ENCODE assay signal across 17 mouse cellular contexts in genomic region chr4:21780816-21781726, GRCm38 (mm10). TPM values are rescaled to one million over a fixed set of nuclear protein-coding genes. Genes with fewer than 3 reads are reported as not detected.
DNase-seq lines count a peak whose midpoint lies in the region; ATAC-seq and TF ChIP-seq lines count a peak whose summit lies in the region.
"Had no signal": no experiment of that assay in that cellular context is flagged by ENCODE, and none has a peak within 500 bp of the region (broad histone marks: within the 10 kb centered on the region; RNA-seq: fewer than 3 reads in every experiment).

No protein-coding gene starts in this region.

- TF ChIP-seq CTCF in liver, adult 2 months (IDR thresholded peaks at IDR 0.05; ENCODE audit: low read depth, low read length) = no peak

- WGBS in heart, embryonic 11.5 days (ENCODE audit: insufficient replicate concordance) = 90% methylated on average over 12 of the region's 12 CpGs
- WGBS in liver, adult 2 months = 81% methylated on average over 12 of the region's 12 CpGs
- 85% methylated on average over 12 of the region's 12 CpGs for WGBS in stomach, embryonic 15.5 days
- WGBS in hindbrain, embryonic 10.5 days = 96% methylated on average over 12 of the region's 12 CpGs

- peaks cover 14% of the 10 kb centered on the region for H3K36me3 ChIP-seq in heart, embryonic 11.5 days (ENCODE audit: control insufficient read depth, insufficient read depth, low read length)
- peaks cover 36% of the 10 kb centered on the region for H3K36me3 ChIP-seq in liver, adult 2 months (ENCODE audit: control insufficient read depth, insufficient read depth, low read length)
- peaks cover 14% of the 10 kb centered on the region for H3K36me3 ChIP-seq in stomach, embryonic 15.5 days
- H3K36me3 ChIP-seq in hindbrain, embryonic 10.5 days = peaks cover 59% of the 10 kb centered on the region

- no peak overlapping the region for H3K27ac ChIP-seq in heart, embryonic 11.5 days (ENCODE audit: low read depth, low read length)
- H3K27ac ChIP-seq in liver, adult 2 months (replicated peaks; ENCODE audit: insufficient read depth, low read depth, low read length) = no peak overlapping the region
- no peak overlapping the region for H3K27ac ChIP-seq in stomach, embryonic 15.5 days
- no peak overlapping the region for H3K27ac ChIP-seq in hindbrain, embryonic 10.5 days
- H3K27ac ChIP-seq: forebrain, embryonic 15.5 days; hindbrain, embryonic 12.5 days; layer of hippocampus, adult 2 months; midbrain, embryonic 13.5 days had no signal

- H3K4me3 ChIP-seq in heart, embryonic 11.5 days (ENCODE audit: low read depth, low read length) = no peak overlapping the region
- no peak overlapping the region for H3K4me3 ChIP-seq in liver, adult 2 months (ENCODE audit: insufficient read depth, low read depth, low read length)
- H3K4me3 ChIP-seq in stomach, embryonic 15.5 days (replicated peaks) = no peak overlapping the region
- no peak overlapping the region for H3K4me3 ChIP-seq in hindbrain, embryonic 10.5 days
- H3K4me3 ChIP-seq: forebrain, embryonic 15.5 days; hindbrain, embryonic 12.5 days; layer of hippocampus, adult 2 months; midbrain, embryonic 13.5 days had no signal

- no peak for DNase-seq in heart, adult 18-20 months
- peak; percentile 65 for DNase-seq in kidney, adult 8-10 months
- peak; percentile 26 for DNase-seq in liver, adult 2 months (ENCODE audit: extremely low read depth, low read depth, low spot score)
- DNase-seq in hindbrain, embryonic 10.5 days (ENCODE audit: low spot score) = no peak
- DNase-seq in cerebellum, postnatal 36 days = no peak
- no peak for DNase-seq in embryo, embryonic 10.5 days (ENCODE audit: low spot score)
- DNase-seq: cerebellum, postnatal 10 days; gastrocnemius, postnatal 14 days; left cerebral cortex, postnatal 4 days; lung, postnatal 14 days; thymus, adult 18-20 months had no signal

- no peak overlapping the region for H3K9ac ChIP-seq in heart, embryonic 11.5 days (ENCODE audit: low read depth, low read length)
- no peak overlapping the region for H3K9ac ChIP-seq in liver, adult 2 months (ENCODE audit: low read depth, low read length)
- H3K9ac ChIP-seq in stomach, embryonic 15.5 days = no peak overlapping the region
- H3K9ac ChIP-seq: forebrain, embryonic 15.5 days; hindbrain, embryonic 12.5 days; midbrain, embryonic 13.5 days had no signal

- ATAC-seq in heart, embryonic 11.5 days (replicated peaks; ENCODE audit: insufficient number of reproducible peaks, low FRiP score, low TSS enrichment) = peak; percentile 74; the same call in 1 of the 2 replicates
- peak; percentile 77 for ATAC-seq in stomach, embryonic 15.5 days (ENCODE audit: insufficient read depth, low FRiP score, low read depth)
- ATAC-seq: forebrain, embryonic 15.5 days; midbrain, embryonic 13.5 days had no signal

- peaks cover 3% of the 10 kb centered on the region; the same call in 1 of the 2 replicates for H3K4me1 ChIP-seq in heart, embryonic 11.5 days (ENCODE audit: control insufficient read depth, insufficient read depth, low read length)
- H3K4me1 ChIP-seq in liver, adult 2 months (ENCODE audit: control insufficient read depth, insufficient read depth, low read length) = peaks cover 3% of the 10 kb centered on the region; the same call in 1 of the 2 replicates
- H3K4me1 ChIP-seq in stomach, embryonic 15.5 days = peaks cover 5% of the 10 kb centered on the region; the same call in 1 of the 2 replicates
- peaks cover 10% of the 10 kb centered on the region; the same call in 1 of the 2 replicates for H3K4me1 ChIP-seq in hindbrain, embryonic 10.5 days (replicated peaks)

- H3K9me3 ChIP-seq in heart, embryonic 11.5 days (replicated peaks; ENCODE audit: control insufficient read depth, low read length) = no peaks in the 10 kb centered on the region
- H3K9me3 ChIP-seq in stomach, embryonic 15.5 days = no peaks in the 10 kb centered on the region
- H3K9me3 ChIP-seq in hindbrain, embryonic 10.5 days = no peaks in the 10 kb centered on the region
- H3K9me3 ChIP-seq: forebrain, embryonic 15.5 days; hindbrain, embryonic 12.5 days; midbrain, embryonic 13.5 days had no signal

- peaks cover 10% of the 10 kb centered on the region for H3K79me2 ChIP-seq in liver, adult 2 months (ENCODE audit: control insufficient read depth, insufficient read depth, low read length)

- no peak for TF ChIP-seq POLR2A in liver, adult 2 months (IDR thresholded peaks at IDR 0.05; ENCODE audit: extremely low read depth, insufficient read depth, low read length)

- no peak overlapping the region for H3K4me2 ChIP-seq in heart, embryonic 11.5 days
- H3K4me2 ChIP-seq in stomach, embryonic 15.5 days = no peak overlapping the region
- H3K4me2 ChIP-seq: forebrain, embryonic 15.5 days; hindbrain, embryonic 12.5 days; midbrain, embryonic 13.5 days had no signal

- no peaks in the 10 kb centered on the region for H3K27me3 ChIP-seq in heart, embryonic 11.5 days (ENCODE audit: control insufficient read depth, insufficient read depth, low read length)
- H3K27me3 ChIP-seq in liver, adult 2 months (ENCODE audit: control insufficient read depth, insufficient read depth, low read length) = no peaks in the 10 kb centered on the region
- H3K27me3 ChIP-seq in stomach, embryonic 15.5 days (replicated peaks) = no peaks in the 10 kb centered on the region
- no peaks in the 10 kb centered on the region for H3K27me3 ChIP-seq in hindbrain, embryonic 10.5 days (ENCODE audit: insufficient read depth, poor library complexity, severe bottlenecking)
- H3K27me3 ChIP-seq: forebrain, embryonic 15.5 days; hindbrain, embryonic 12.5 days; midbrain, embryonic 13.5 days had no signal

RNA-seq across cellular contexts. Expression of gene Tstd3, which starts 14.1 kb away (rescaled TPM):
- 24.4 and 26.4 TPM in 2 replicates for polyA plus RNA-seq in heart, embryonic 11.5 days (2014; fragmentation: Nextera tagmentation; extraction: Ambion mirVana)
- 10 to 100 TPM; 17.6 to 17.8 TPM for total RNA-seq in heart, adult 18-20 months (2021)
- 23.7 and 32.0 TPM in 2 replicates for total RNA-seq in liver, adult 2 months (2014; rRNA removed)
- polyA plus RNA-seq in liver, adult 2 months (2012; rRNA removed) = 5.4 and 8.3 TPM in 2 replicates
- polyA plus RNA-seq in stomach, embryonic 15.5 days (2015; fragmentation: Nextera tagmentation; extraction: Ambion mirVana) = 13.3 and 16.2 TPM in 2 replicates
- 25.7 and 27.3 TPM in 2 replicates for polyA plus RNA-seq in hindbrain, embryonic 10.5 days (2016; fragmentation: Nextera tagmentation; extraction: Ambion mirVana)

RNA-seq across cellular contexts. Expression of gene Usp45, which starts 14.1 kb away (rescaled TPM):
- polyA plus RNA-seq in heart, embryonic 11.5 days (2014; fragmentation: Nextera tagmentation; extraction: Ambion mirVana) = 9.8 and 11.9 TPM in 2 replicates
- 10 to 100 TPM; 12.4 to 12.5 TPM for total RNA-seq in heart, adult 18-20 months (2021)
- total RNA-seq in liver, adult 2 months (2014; rRNA removed) = 10.2 and 11.8 TPM in 2 replicates
- polyA plus RNA-seq in liver, adult 2 months (2012; rRNA removed) = 1.7 and 2.0 TPM in 2 replicates
- polyA plus RNA-seq in stomach, embryonic 15.5 days (2015; fragmentation: Nextera tagmentation; extraction: Ambion mirVana) = 8.6 and 9.2 TPM in 2 replicates
- 9.3 and 9.4 TPM in 2 replicates for polyA plus RNA-seq in hindbrain, embryonic 10.5 days (2016; fragmentation: Nextera tagmentation; extraction: Ambion mirVana)

RNA-seq across cellular contexts. Expression of gene Ccnc, which starts 53.6 kb away (rescaled TPM):
- 29.5 and 31.0 TPM in 2 replicates for polyA plus RNA-seq in heart, embryonic 11.5 days (2014; fragmentation: Nextera tagmentation; extraction: Ambion mirVana)
- total RNA-seq in heart, adult 18-20 months (2021) = 10 to 100 TPM; 15.0 to 15.1 TPM
- total RNA-seq in liver, adult 2 months (2014; rRNA removed) = 15.9 and 19.0 TPM in 2 replicates
- polyA plus RNA-seq in liver, adult 2 months (2012; rRNA removed) = 4.4 and 6.0 TPM in 2 replicates
- 38.0 and 39.5 TPM in 2 replicates for polyA plus RNA-seq in stomach, embryonic 15.5 days (2015; fragmentation: Nextera tagmentation; extraction: Ambion mirVana)
- 59.9 and 65.1 TPM in 2 replicates for polyA plus RNA-seq in hindbrain, embryonic 10.5 days (2016; fragmentation: Nextera tagmentation; extraction: Ambion mirVana)

Comparison
In these comparisons a context has a peak if more than half of its experiments do, and no peak if none do; other contexts are left out.
1. DNase-seq: peak in kidney, adult 8-10 months (2 of 2) and liver, adult 2 months (single experiment); none in heart, adult 18-20 months (0 of 2), hindbrain, embryonic 10.5 days (single experiment), cerebellum, postnatal 36 days (0 of 2) and embryo, embryonic 10.5 days (single experiment).